Mouse (Mus musculus) limb, embryonic 15.5 days (tissue): Measurements from ENCODE around the gene Cdh13. TPM values are rescaled to one million over a fixed set of nuclear protein-coding genes. Genes with fewer than 3 reads are reported as not detected.

Experiments
- ATAC-seq: fragments of 200-750 bp; cut with Nextera tagmentation; 2 replicates; pipeline ENCODE4 v1.8.0; 2017; ENCODE audit warnings: low read depth, moderate TSS enrichment; ENCODE audit not compliant: insufficient number of reproducible peaks, low FRiP score, low TSS enrichment
- H3K27ac ChIP-seq: fragments of 300-500 bp; sonication (generic); 2 replicates; pipeline ENCODE4 v1.5.1; 2015; ENCODE audit warnings: moderate library complexity, mild to moderate bottlenecking, inconsistent platforms
- H3K27me3 ChIP-seq: fragments of 300-500 bp; sonication (generic); 2 replicates; pipeline ENCODE4 v1.6.1; 2015; ENCODE audit warnings: inconsistent platforms
- H3K36me3 ChIP-seq: fragments of 300-500 bp; sonication (generic); 2 replicates; pipeline ENCODE4 v1.6.1; 2015; ENCODE audit warnings: inconsistent platforms
- H3K4me1 ChIP-seq: fragments of 300-500 bp; sonication (generic); 2 replicates; pipeline ENCODE4 v1.6.1; 2015; ENCODE audit warnings: inconsistent platforms
- H3K4me2 ChIP-seq: fragments of 300-500 bp; sonication (generic); 2 replicates; pipeline ENCODE4 v1.6.1; 2015; ENCODE audit warnings: mild to moderate bottlenecking, inconsistent platforms
- H3K4me3 ChIP-seq: fragments of 300-500 bp; sonication (generic); 2 replicates; pipeline ENCODE4 v1.5.1; 2015; ENCODE audit warnings: mild to moderate bottlenecking, inconsistent platforms
- H3K9ac ChIP-seq: fragments of 300-500 bp; sonication (generic); 2 replicates; pipeline ENCODE4 v1.6.1; 2015; ENCODE audit warnings: inconsistent platforms
- H3K9me3 ChIP-seq: fragments of 300-500 bp; sonication (generic); 2 replicates; pipeline ENCODE4 v1.6.1; 2016; ENCODE audit warnings: inconsistent platforms
- WGBS: fragments of 180-500 bp; shearing (Covaris S2); methylation state at CpG from one replicate; pipeline ENCODE4 v1.1.7; 2015; 5-methylcytosine and 5-hydroxymethylcytosine counted together
- polyA plus RNA-seq: library from polyadenylated mRNA; unstranded; fragments of >200 nt; fragmentation: Nextera tagmentation; extraction: Ambion mirVana; gene quantifications from 2 replicates; pipeline ENCODE4 v1.2.1, GENCODE M21; 2015

Gene Cdh13
- polyA plus RNA-seq, 1 experiment from 2014 or later: 17.9 TPM

- no peaks in the 10 kb centered on the region for H3K27me3 ChIP-seq
- ATAC-seq: no peak
- no peak overlapping the region for H3K4me3 ChIP-seq
- no peaks in the 10 kb centered on the region for H3K9me3 ChIP-seq
- H3K4me1 ChIP-seq: no peaks in the 10 kb centered on the region
- no peak overlapping the region for H3K4me2 ChIP-seq
- no peaks in the 10 kb centered on the region for H3K36me3 ChIP-seq
- 70% methylated on average over 4 of the region's 4 CpGs for WGBS
- H3K9ac ChIP-seq: no peak overlapping the region
- H3K27ac ChIP-seq: no peak overlapping the region
Observed at GRCm38 (mm10) chr8:118539941-118540340, 256.4 kb downstream of the Cdh13 start.

- 85% methylated on average over 14 of the region's 14 CpGs for WGBS
- H3K4me2 ChIP-seq: no peak overlapping the region
- ATAC-seq: no peak
- H3K4me3 ChIP-seq: no peak overlapping the region
- no peak overlapping the region for H3K9ac ChIP-seq
- H3K9me3 ChIP-seq: no peaks in the 10 kb centered on the region
- H3K27ac ChIP-seq: no peak overlapping the region
- no peaks in the 10 kb centered on the region for H3K27me3 ChIP-seq
- H3K36me3 ChIP-seq: no peaks in the 10 kb centered on the region
- H3K4me1 ChIP-seq: no peaks in the 10 kb centered on the region
Observed at GRCm38 (mm10) chr8:118552397-118552796, 268.9 kb downstream of the Cdh13 start.

- Histone ChIP-seq H3K4me2 (no peak overlapping the region), H3K9me3 (no peaks in the 10 kb centered on the region), H3K27ac (no peak overlapping the region), H3K9ac (no peak overlapping the region), H3K36me3 (no peaks in the 10 kb centered on the region), H3K4me1 (no peaks in the 10 kb centered on the region), H3K4me3 (no peak overlapping the region), H3K27me3 (no peaks in the 10 kb centered on the region)
- no peak for ATAC-seq
- WGBS: 83% methylated on average over 4 of the region's 4 CpGs
Observed at GRCm38 (mm10) chr8:118552842-118553241, 269.3 kb downstream of the Cdh13 start.

GRCm38 (mm10) chr8:118564024-118564423 lies 280.5 kb downstream of the Cdh13 start:
- Histone ChIP-seq H3K9ac (no peak overlapping the region), H3K4me1 (no peaks in the 10 kb centered on the region), H3K9me3 (no peaks in the 10 kb centered on the region), H3K4me2 (no peak overlapping the region), H3K36me3 (no peaks in the 10 kb centered on the region), H3K4me3 (no peak overlapping the region), H3K27me3 (no peaks in the 10 kb centered on the region), H3K27ac (no peak overlapping the region)
- WGBS: 63% methylated on average over 6 of the region's 6 CpGs
- no peak for ATAC-seq

GRCm38 (mm10) chr8:118565186-118565585 lies 281.7 kb downstream of the Cdh13 start:
- Histone ChIP-seq H3K36me3 (no peaks in the 10 kb centered on the region), H3K4me2 (no peak overlapping the region), H3K27ac (no peak overlapping the region), H3K9me3 (no peaks in the 10 kb centered on the region), H3K27me3 (no peaks in the 10 kb centered on the region), H3K9ac (no peak overlapping the region), H3K4me3 (no peak overlapping the region), H3K4me1 (0 out of 2 replicates have a peak, but pooled peaks cover 2% of the 10 kb centered on the region)
- WGBS: 84% methylated on average over 5 of the region's 5 CpGs
- no peak for ATAC-seq

- 63% methylated on average over 6 of the region's 6 CpGs for WGBS
- ATAC-seq: no peak
- Histone ChIP-seq H3K4me2 (no peak overlapping the region), H3K4me3 (no peak overlapping the region), H3K27me3 (no peaks in the 10 kb centered on the region), H3K36me3 (no peaks in the 10 kb centered on the region), H3K9ac (no peak overlapping the region), H3K9me3 (no peaks in the 10 kb centered on the region), H3K27ac (no peak overlapping the region), H3K4me1 (0 out of 2 replicates have a peak, but pooled peaks cover 4% of the 10 kb centered on the region)
Observed at GRCm38 (mm10) chr8:118565887-118566747, 282.6 kb downstream of the Cdh13 start.

GRCm38 (mm10) chr8:118569366-118569765 lies 285.8 kb downstream of the Cdh13 start:
- H3K4me3 ChIP-seq: no peak overlapping the region
- WGBS: 83% methylated on average over 8 of the region's 8 CpGs
- no peak overlapping the region for H3K27ac ChIP-seq
- 0 out of 2 replicates have a peak, but pooled peaks cover 4% of the 10 kb centered on the region for H3K4me1 ChIP-seq
- H3K36me3 ChIP-seq: no peaks in the 10 kb centered on the region
- no peak overlapping the region for H3K9ac ChIP-seq
- no peaks in the 10 kb centered on the region for H3K27me3 ChIP-seq
- H3K4me2 ChIP-seq: no peak overlapping the region
- H3K9me3 ChIP-seq: no peaks in the 10 kb centered on the region
- no peak for ATAC-seq

- WGBS: 67% methylated on average over 1 of the region's 1 CpGs
- Histone ChIP-seq H3K36me3 (no peaks in the 10 kb centered on the region), H3K4me1 (no peaks in the 10 kb centered on the region), H3K4me3 (no peak overlapping the region), H3K27ac (no peak overlapping the region), H3K4me2 (no peak overlapping the region), H3K27me3 (no peaks in the 10 kb centered on the region), H3K9ac (no peak overlapping the region), H3K9me3 (no peaks in the 10 kb centered on the region)
- no peak for ATAC-seq
Observed at GRCm38 (mm10) chr8:118581256-118581655, 297.7 kb downstream of the Cdh13 start.

GRCm38 (mm10) chr8:118582185-118582584 lies 298.7 kb downstream of the Cdh13 start:
- H3K4me2 ChIP-seq: no peak overlapping the region
- no peak overlapping the region for H3K4me3 ChIP-seq
- no peak for ATAC-seq
- H3K27ac ChIP-seq: no peak overlapping the region
- no peak overlapping the region for H3K9ac ChIP-seq
- H3K9me3 ChIP-seq: no peaks in the 10 kb centered on the region
- no peaks in the 10 kb centered on the region for H3K36me3 ChIP-seq
- WGBS: 95% methylated on average over 8 of the region's 8 CpGs
- H3K4me1 ChIP-seq: no peaks in the 10 kb centered on the region
- no peaks in the 10 kb centered on the region for H3K27me3 ChIP-seq

GRCm38 (mm10) chr8:118587981-118588380 lies 304.4 kb downstream of the Cdh13 start:
- Histone ChIP-seq H3K4me3 (no peak overlapping the region), H3K36me3 (no peaks in the 10 kb centered on the region), H3K4me1 (no peaks in the 10 kb centered on the region), H3K27me3 (no peaks in the 10 kb centered on the region), H3K4me2 (no peak overlapping the region), H3K27ac (no peak overlapping the region), H3K9me3 (no peaks in the 10 kb centered on the region), H3K9ac (no peak overlapping the region)
- ATAC-seq: no peak
- WGBS: 75% methylated on average over 5 of the region's 5 CpGs

- H3K4me1 ChIP-seq: no peaks in the 10 kb centered on the region
Observed at GRCm38 (mm10) chr8:118596816-118597215, 313.3 kb downstream of the Cdh13 start.

GRCm38 (mm10) chr8:118601376-118601775 lies 317.8 kb downstream of the Cdh13 start:
- Histone ChIP-seq H3K9ac (no peak overlapping the region), H3K27me3 (no peaks in the 10 kb centered on the region), H3K4me2 (no peak overlapping the region), H3K9me3 (no peaks in the 10 kb centered on the region), H3K36me3 (no peaks in the 10 kb centered on the region), H3K4me1 (no peaks in the 10 kb centered on the region), H3K27ac (no peak overlapping the region), H3K4me3 (no peak overlapping the region)
- WGBS: 78% methylated on average over 8 of the region's 8 CpGs
- ATAC-seq: no peak

More at GRCm38 (mm10) chr8:118596816-118597215, 313.3 kb downstream of the Cdh13 start:
- H3K36me3 ChIP-seq: no peaks in the 10 kb centered on the region
- no peak overlapping the region for H3K4me2 ChIP-seq
- H3K27me3 ChIP-seq: no peaks in the 10 kb centered on the region
- H3K9me3 ChIP-seq: no peaks in the 10 kb centered on the region
- H3K4me3 ChIP-seq: no peak overlapping the region
- ATAC-seq: no peak
- no peak overlapping the region for H3K9ac ChIP-seq
- no peak overlapping the region for H3K27ac ChIP-seq
- WGBS: 78% methylated on average over 8 of the region's 8 CpGs
